13 mouse cellular contexts compared by ENCODE assay signal in genomic region chr3:68590436-68590835, GRCm38 (mm10).
DNase-seq lines count a peak whose midpoint lies in the region; ATAC-seq lines count a peak whose summit lies in the region.
"Had no signal": no experiment of that assay in that cellular context is flagged by ENCODE, and none has a peak within 500 bp of the region (broad histone marks: within the 10 kb centered on the region; RNA-seq: fewer than 3 reads in every experiment).

No protein-coding gene starts in this region.

- H3K4me3 ChIP-seq in hindbrain, embryonic 11.5 days (ENCODE audit: low read depth, low read length): no peak overlapping the region
- no peak overlapping the region for H3K4me3 ChIP-seq in hindbrain, embryonic 14.5 days (replicated peaks; ENCODE audit: low read length)
- H3K4me3 ChIP-seq in embryonic facial prominence, embryonic 13.5 days: no peak overlapping the region
- no peak overlapping the region for H3K4me3 ChIP-seq in forebrain, embryonic 16.5 days (replicated peaks; ENCODE audit: low read length)
- H3K4me3 ChIP-seq: forebrain, embryonic 15.5 days had no signal

- no peak for DNase-seq in hindbrain, embryonic 11.5 days (ENCODE audit: low spot score)
- no peak for DNase-seq in hindbrain, embryonic 14.5 days (ENCODE audit: low spot score)
- DNase-seq in MN1 (ENCODE audit: low spot score): peak; percentile 26
- DNase-seq in lung, postnatal 10 days: peak; percentile 46
- no peak for DNase-seq in adrenal gland, postnatal 4 days (ENCODE audit: low spot score in 2 of 2)
- DNase-seq: adrenal gland, postnatal 36 days; cerebellum, postnatal 14 days; kidney, adult 2 months; thymus, adult 18-20 months had no signal

- no peaks in the 10 kb centered on the region for H3K27me3 ChIP-seq in hindbrain, embryonic 11.5 days (ENCODE audit: control insufficient read depth, insufficient read depth, low read length)
- no peaks in the 10 kb centered on the region for H3K27me3 ChIP-seq in hindbrain, embryonic 14.5 days (ENCODE audit: control insufficient read depth, insufficient read depth, low read length)
- no peaks in the 10 kb centered on the region; the same call in 1 of the 2 replicates for H3K27me3 ChIP-seq in embryonic facial prominence, embryonic 13.5 days
- H3K27me3 ChIP-seq in forebrain, embryonic 16.5 days (replicated peaks; ENCODE audit: control insufficient read depth, insufficient read depth, low read length): no peaks in the 10 kb centered on the region
- H3K27me3 ChIP-seq: forebrain, embryonic 15.5 days had no signal

- H3K9ac ChIP-seq in hindbrain, embryonic 11.5 days (ENCODE audit: low read depth, low read length): no peak overlapping the region
- H3K9ac ChIP-seq in hindbrain, embryonic 14.5 days: no peak overlapping the region
- no peak overlapping the region for H3K9ac ChIP-seq in embryonic facial prominence, embryonic 13.5 days
- no peak overlapping the region for H3K9ac ChIP-seq in forebrain, embryonic 16.5 days (replicated peaks; ENCODE audit: low read depth, low read length)
- H3K9ac ChIP-seq: forebrain, embryonic 15.5 days had no signal

- H3K36me3 ChIP-seq in hindbrain, embryonic 11.5 days (ENCODE audit: control insufficient read depth, insufficient read depth, low read length): no peaks in the 10 kb centered on the region
- no peaks in the 10 kb centered on the region for H3K36me3 ChIP-seq in hindbrain, embryonic 14.5 days (replicated peaks; ENCODE audit: control insufficient read depth, insufficient read depth)
- no peaks in the 10 kb centered on the region for H3K36me3 ChIP-seq in embryonic facial prominence, embryonic 13.5 days
- H3K36me3 ChIP-seq in forebrain, embryonic 16.5 days (ENCODE audit: control insufficient read depth, insufficient read depth): no peaks in the 10 kb centered on the region
- H3K36me3 ChIP-seq: forebrain, embryonic 15.5 days had no signal

- H3K9me3 ChIP-seq in hindbrain, embryonic 11.5 days (ENCODE audit: control insufficient read depth, low read length): no peaks in the 10 kb centered on the region
- no peaks in the 10 kb centered on the region for H3K9me3 ChIP-seq in hindbrain, embryonic 14.5 days (ENCODE audit: control insufficient read depth, low read length)
- H3K9me3 ChIP-seq in embryonic facial prominence, embryonic 13.5 days: no peaks in the 10 kb centered on the region
- H3K9me3 ChIP-seq in forebrain, embryonic 16.5 days (ENCODE audit: control insufficient read depth, low read length): no peaks in the 10 kb centered on the region
- H3K9me3 ChIP-seq: forebrain, embryonic 15.5 days had no signal

- no peak overlapping the region for H3K4me2 ChIP-seq in hindbrain, embryonic 11.5 days (replicated peaks; ENCODE audit: low read depth, low read length)
- no peak overlapping the region for H3K4me2 ChIP-seq in hindbrain, embryonic 14.5 days (replicated peaks)
- H3K4me2 ChIP-seq in embryonic facial prominence, embryonic 13.5 days: no peak overlapping the region
- no peak overlapping the region for H3K4me2 ChIP-seq in forebrain, embryonic 16.5 days (ENCODE audit: low read length)
- H3K4me2 ChIP-seq: forebrain, embryonic 15.5 days had no signal

- peak overlapping the region; percentile 49; the same call in 1 of the 2 replicates for H3K27ac ChIP-seq in hindbrain, embryonic 11.5 days (ENCODE audit: low read depth, low read length)
- no peak overlapping the region for H3K27ac ChIP-seq in hindbrain, embryonic 14.5 days
- H3K27ac ChIP-seq in embryonic facial prominence, embryonic 13.5 days: no peak overlapping the region
- H3K27ac ChIP-seq in forebrain, embryonic 16.5 days (ENCODE audit: low read length): no peak overlapping the region
- H3K27ac ChIP-seq: forebrain, embryonic 15.5 days had no signal

- ATAC-seq in hindbrain, embryonic 11.5 days (ENCODE audit: low FRiP score): peak; percentile 55
- no peak for ATAC-seq in hindbrain, embryonic 14.5 days (ENCODE audit: low FRiP score)
- peak; percentile 56; the same call in 1 of the 2 replicates for ATAC-seq in embryonic facial prominence, embryonic 13.5 days (ENCODE audit: insufficient number of reproducible peaks, insufficient read depth, low FRiP score, low TSS enrichment, low read depth)
- ATAC-seq in forebrain, embryonic 16.5 days: no peak
- no peak for ATAC-seq in frontal cortex, adult (ENCODE audit: low TSS enrichment)
- ATAC-seq: forebrain, embryonic 15.5 days had no signal

- WGBS in hindbrain, embryonic 11.5 days: 55% methylated on average over 8 of the region's 8 CpGs
- 43% methylated on average over 8 of the region's 8 CpGs for WGBS in hindbrain, embryonic 14.5 days
- 35% methylated on average over 8 of the region's 8 CpGs for WGBS in embryonic facial prominence, embryonic 13.5 days
- 71% methylated on average over 8 of the region's 8 CpGs for WGBS in forebrain, embryonic 16.5 days

- H3K4me1 ChIP-seq in hindbrain, embryonic 11.5 days (replicated peaks; ENCODE audit: control insufficient read depth, insufficient read depth, low read length): peaks cover 4% of the 10 kb centered on the region
- H3K4me1 ChIP-seq in hindbrain, embryonic 14.5 days (replicated peaks; ENCODE audit: control insufficient read depth, insufficient read depth, low read length): peaks cover 69% of the 10 kb centered on the region
- peaks cover 23% of the 10 kb centered on the region for H3K4me1 ChIP-seq in embryonic facial prominence, embryonic 13.5 days
- H3K4me1 ChIP-seq in forebrain, embryonic 16.5 days (replicated peaks; ENCODE audit: control insufficient read depth, insufficient read depth, low read length): peaks cover 42% of the 10 kb centered on the region

Comparison
In these comparisons a context has a peak if more than half of its experiments do, and no peak if none do; other contexts are left out.
1. ATAC-seq: peak in hindbrain, embryonic 11.5 days (single experiment) and embryonic facial prominence, embryonic 13.5 days (single experiment); none in hindbrain, embryonic 14.5 days (single experiment), forebrain, embryonic 16.5 days (single experiment) and frontal cortex, adult (single experiment).
2. DNase-seq: peak in MN1 (single experiment) and lung, postnatal 10 days (single experiment); none in hindbrain, embryonic 11.5 days (single experiment), hindbrain, embryonic 14.5 days (single experiment) and adrenal gland, postnatal 4 days (0 of 2).